Mouse (Mus musculus) forebrain, embryonic 11.5 days (tissue): Measurements from ENCODE around the gene Slc39a8. TPM values are rescaled to one million over a fixed set of nuclear protein-coding genes. Genes with fewer than 3 reads are reported as not detected.

ENCODE experiments used
- polyA plus RNA-seq: library from polyadenylated mRNA; unstranded; fragments of >200 nt; fragmentation: Nextera tagmentation; extraction: Ambion mirVana; gene quantifications from 2 replicates; pipeline ENCODE4 v1.2.1, GENCODE M21; 2014

The Slc39a8 gene
- polyA plus RNA-seq, 1 experiment from 2014 or later, result 22.4 TPM

Other genes starting within 250 kb of the Slc39a8 start
- 14.5 and 14.6 TPM in 2 replicates for gene Nfkb1, start 133.7 kb upstream of the Slc39a8 start, polyA plus RNA-seq